ENCODE assay signal across 7 mouse cellular contexts in genomic region chr1:180829775-180830174, GRCm38 (mm10). TPM values are rescaled to one million over a fixed set of nuclear protein-coding genes. Genes with fewer than 3 reads are reported as not detected.
A peak's percentile ranks its signal among the peaks of the same experiment; 100 is the strongest.
DNase-seq lines count a peak whose midpoint lies in the region; ATAC-seq and TF ChIP-seq lines count a peak whose summit lies in the region.

No protein-coding gene starts in this region.

- peak overlapping the region; percentile 33 for H3K27ac ChIP-seq in MEL (ENCODE audit: control insufficient read depth, low read depth, low read length)
- H3K27ac ChIP-seq in intestine, embryonic 16.5 days (ENCODE audit: low read length), result no peak overlapping the region

- no peaks in the 10 kb centered on the region for H3K79me2 ChIP-seq in MEL (ENCODE audit: control insufficient read depth, insufficient read depth, low read length, poor library complexity)

- no peak for TF ChIP-seq RAD21 in MEL (IDR thresholded peaks at IDR 0.05; ENCODE audit: low read depth, low read length)

- peak in 1 of 2 experiments; percentile 80; a peak in 3 of 4 replicates for TF ChIP-seq POLR2A in MEL (IDR thresholded peaks at IDR 0.05; ENCODE audit: control insufficient read depth in 1 of 2, insufficient read depth in 1 of 2, low read depth in 1 of 2, low read length in 2 of 2, poor library complexity in 1 of 2)

- peak; percentile 90 for DNase-seq in MEL (ENCODE audit: low read depth, low spot score)
- peak; percentile 77 for DNase-seq in naive thymus-derived CD4-positive, alpha-beta T cell, adult 2 months (ENCODE audit: low read depth)
- DNase-seq in embryo, embryonic 9.5 days (ENCODE audit: extremely low spot score), result no peak
- DNase-seq in kidney, postnatal 14 days, result no peak
- DNase-seq in right cerebral cortex, postnatal 36 days (ENCODE audit: low spot score in 2 of 2), result no peak

- TF ChIP-seq CTCF in MEL (IDR thresholded peaks at IDR 0.05 in 2 of 3, conservative IDR thresholded peaks at IDR 0.05 in 1 of 3; ENCODE audit: control insufficient read depth in 1 of 3, insufficient read depth in 1 of 3, low read depth in 2 of 3, low read length in 3 of 3, poor library complexity in 1 of 3, severe bottlenecking in 1 of 3), result no peak

- TF ChIP-seq EP300 in MEL (IDR thresholded peaks at IDR 0.05; ENCODE audit: low read depth in 1 of 2, low read length in 2 of 2), result no peak

- H3K4me3 ChIP-seq in MEL (ENCODE audit: control insufficient read depth in 1 of 2, insufficient read depth in 1 of 2, low read depth in 2 of 2, low read length in 2 of 2), result peak overlapping the region; percentile 38 to 52
- no peak overlapping the region for H3K4me3 ChIP-seq in intestine, embryonic 16.5 days (ENCODE audit: low read length)

- peak overlapping the region; percentile 56 for H3K9ac ChIP-seq in MEL (ENCODE audit: control insufficient read depth, low read depth, low read length, poor library complexity, severe bottlenecking)
- H3K9ac ChIP-seq in intestine, embryonic 16.5 days (ENCODE audit: low read depth, low read length), result no peak overlapping the region

- H3K4me2 ChIP-seq in intestine, embryonic 16.5 days (ENCODE audit: low read depth, low read length), result peak overlapping the region; percentile 26

- H3K36me3 ChIP-seq in MEL (ENCODE audit: control insufficient read depth in 1 of 2, insufficient read depth in 2 of 2, low read length in 2 of 2), result peaks cover 0 to 6% of the 10 kb centered on the region in 2 experiments; a peak in 2 of 4 replicates
- no peaks in the 10 kb centered on the region for H3K36me3 ChIP-seq in intestine, embryonic 16.5 days (ENCODE audit: control insufficient read depth, insufficient read depth, low read length)

- 74% methylated on average over 11 of the region's 11 CpGs for WGBS in intestine, embryonic 16.5 days

- ATAC-seq in CD4-positive, CD25-positive, alpha-beta regulatory T cell, adult 4 months, result peak; percentile 98
- peak; percentile 67 for ATAC-seq in intestine, embryonic 16.5 days

- no peaks in the 10 kb centered on the region for H3K9me3 ChIP-seq in MEL (replicated peaks; ENCODE audit: insufficient read depth, low read length)
- 0 out of 2 replicates have a peak, but pooled peaks cover 4% of the 10 kb centered on the region for H3K9me3 ChIP-seq in intestine, embryonic 16.5 days (ENCODE audit: control insufficient read depth, low read length)

- peaks cover 0 to 24% of the 10 kb centered on the region in 2 experiments; a peak in 3 of 4 replicates for H3K4me1 ChIP-seq in MEL (ENCODE audit: control insufficient read depth in 1 of 2, insufficient read depth in 2 of 2, low read length in 2 of 2)
- no peaks in the 10 kb centered on the region; the same call in 1 of the 2 replicates for H3K4me1 ChIP-seq in intestine, embryonic 16.5 days (ENCODE audit: control insufficient read depth, insufficient read depth, low read length)

- H3K27me3 ChIP-seq in MEL (ENCODE audit: control insufficient read depth in 1 of 2, insufficient read depth in 2 of 2, low read length in 2 of 2), result peaks cover 0 to 5% of the 10 kb centered on the region in 2 experiments; a peak in 3 of 4 replicates
- no peaks in the 10 kb centered on the region for H3K27me3 ChIP-seq in intestine, embryonic 16.5 days (replicated peaks; ENCODE audit: control insufficient read depth, insufficient read depth, low read length)

TF ChIP-seq in MEL, 35 proteins besides CTCF, POLR2A, EP300 and RAD21:
- no peak for TF ChIP-seq UBTF (IDR thresholded peaks at IDR 0.05; ENCODE audit: borderline replicate concordance, insufficient read depth, low read depth, low read length)
- TF ChIP-seq ELF1 (IDR thresholded peaks at IDR 0.05; ENCODE audit: low read depth, low read length), result peak; percentile 69; the same call in 1 of the 2 replicates
- TF ChIP-seq SIN3A (IDR thresholded peaks at IDR 0.05; ENCODE audit: low read length), result peak; percentile 38; the same call in 1 of the 2 replicates
- no peak for TF ChIP-seq MAZ (IDR thresholded peaks at IDR 0.05; ENCODE audit: low read depth, low read length)
- no peak for TF ChIP-seq MAX (IDR thresholded peaks at IDR 0.05; ENCODE audit: low read length)
- no peak for TF ChIP-seq GATA1 (IDR thresholded peaks at IDR 0.05; ENCODE audit: low read depth, low read length)
- no peak for TF ChIP-seq TAL1 (IDR thresholded peaks at IDR 0.05; ENCODE audit: low read length)
- TF ChIP-seq ETS1 (IDR thresholded peaks at IDR 0.05; ENCODE audit: low read depth, low read length), result no peak
- no peak for TF ChIP-seq GABPA (IDR thresholded peaks at IDR 0.05; ENCODE audit: low read depth, low read length)
- TF ChIP-seq MYC (IDR thresholded peaks at IDR 0.05; ENCODE audit: low read depth, low read length), result no peak
- peak; percentile 60; the same call in 1 of the 2 replicates for TF ChIP-seq POLR2AphosphoS5 (IDR thresholded peaks at IDR 0.05; ENCODE audit: borderline replicate concordance, low read depth, low read length)
- 0 out of 2 replicates have a peak, but pooled peaks have one; percentile 72 for TF ChIP-seq TBP (IDR thresholded peaks at IDR 0.05; ENCODE audit: low read depth, low read length)
- TF ChIP-seq SMC3 (IDR thresholded peaks at IDR 0.05; ENCODE audit: low read depth, low read length), result no peak
- TF ChIP-seq MAFK (IDR thresholded peaks at IDR 0.05; ENCODE audit: borderline replicate concordance, low read depth, low read length), result no peak
- no peak; the same call in 1 of the 2 replicates for TF ChIP-seq POLR2AphosphoS2 (IDR thresholded peaks at IDR 0.05; ENCODE audit: low read length)
- no peak for TF ChIP-seq E2F4 (IDR thresholded peaks at IDR 0.05; ENCODE audit: borderline replicate concordance, low read depth, low read length)
- TF ChIP-seq CHD1 (IDR thresholded peaks at IDR 0.05; ENCODE audit: low read depth, low read length), result no peak
- no peak for TF ChIP-seq ZKSCAN1 (IDR thresholded peaks at IDR 0.05; ENCODE audit: low read depth, low read length)
- 0 out of 2 replicates have a peak, but pooled peaks have one; percentile 57 for TF ChIP-seq MXI1 (IDR thresholded peaks at IDR 0.05; ENCODE audit: low read depth, low read length)
- no peak for TF ChIP-seq ZNF384 (IDR thresholded peaks at IDR 0.05; ENCODE audit: low read depth, low read length)
- TF ChIP-seq KAT2A (conservative IDR thresholded peaks at IDR 0.05; ENCODE audit: low read depth, low read length), result no peak
- TF ChIP-seq BHLHE40 (IDR thresholded peaks at IDR 0.05; ENCODE audit: borderline replicate concordance, low read depth, low read length), result no peak
- TF ChIP-seq CHD2 (IDR thresholded peaks at IDR 0.05; ENCODE audit: low read length), result no peak
- TF ChIP-seq USF1 (IDR thresholded peaks at IDR 0.05; ENCODE audit: low read depth, low read length), result no peak
- TF ChIP-seq RCOR1 (IDR thresholded peaks at IDR 0.05; ENCODE audit: low read depth, low read length), result no peak
- TF ChIP-seq NELFE (IDR thresholded peaks at IDR 0.05; ENCODE audit: low read depth, low read length), result peak; percentile 74
- no peak for TF ChIP-seq NRF1 (IDR thresholded peaks at IDR 0.05; ENCODE audit: insufficient read depth, low read depth, low read length, poor library complexity, severe bottlenecking)
- TF ChIP-seq TCF12 (IDR thresholded peaks at IDR 0.05; ENCODE audit: low read depth, low read length), result peak; percentile 29; the same call in 1 of the 2 replicates
- TF ChIP-seq JUND (IDR thresholded peaks at IDR 0.05; ENCODE audit: low read depth, low read length), result no peak
- TF ChIP-seq ZC3H11A (IDR thresholded peaks at IDR 0.05; ENCODE audit: low read depth, low read length), result no peak
- TF ChIP-seq ZMIZ1 (IDR thresholded peaks at IDR 0.05; ENCODE audit: low read depth, low read length), result no peak
- TF ChIP-seq MYB (IDR thresholded peaks at IDR 0.05; ENCODE audit: low read depth, low read length), result no peak
- no peak for TF ChIP-seq MEF2A (IDR thresholded peaks at IDR 0.05; ENCODE audit: extremely low read depth, insufficient replicate concordance, low read depth, low read length, poor library complexity, severe bottlenecking)
- no peak for TF ChIP-seq USF2 (IDR thresholded peaks at IDR 0.05; ENCODE audit: borderline replicate concordance in 1 of 2, insufficient read depth in 1 of 2, low read depth in 1 of 2, low read length in 2 of 2)
- peak; percentile 57 for TF ChIP-seq HCFC1 (IDR thresholded peaks at IDR 0.05; ENCODE audit: low read depth, low read length)
TF ChIP-seq in MEL: peak in this region for 8.

RNA-seq across cellular contexts. Expression of gene H3f3a, which starts 16.0 kb away (rescaled TPM):
- polyA plus RNA-seq in CD4-positive, CD25-positive, alpha-beta regulatory T cell, adult 4 months (2017; shearing (Covaris generic)), result 100 to 1,000 TPM; 579 to 648 TPM
- 573 and 574 TPM in 2 replicates for total RNA-seq in MEL (2012; rRNA removed)
- polyA plus RNA-seq in MEL (2012; ENCODE audit: insufficient read depth in 1 of 2, insufficient read length in 2 of 2, low read depth in 1 of 2, low replicate concordance in 2 of 2, missing spikeins in 1 of 2), result 100 to 1,000 TPM; 265 to 903 TPM
- 1,661 and 1,810 TPM in 2 replicates for polyA plus RNA-seq in intestine, embryonic 16.5 days (2015; fragmentation: Nextera tagmentation; extraction: Ambion mirVana)

RNA-seq across cellular contexts. Expression of gene Sde2, which starts 21.2 kb away (rescaled TPM):
- 10 to 100 TPM; 44.4 to 50.2 TPM for polyA plus RNA-seq in CD4-positive, CD25-positive, alpha-beta regulatory T cell, adult 4 months (2017; shearing (Covaris generic))
- total RNA-seq in MEL (2012; rRNA removed), result 31.4 and 35.5 TPM in 2 replicates
- polyA plus RNA-seq in MEL (2012; ENCODE audit: insufficient read depth in 1 of 2, insufficient read length in 2 of 2, low read depth in 1 of 2, low replicate concordance in 2 of 2, missing spikeins in 1 of 2), result 10 to 100 TPM in 1 of 2 experiments, not detected in 1; 48.0 TPM
- 28.3 and 30.8 TPM in 2 replicates for polyA plus RNA-seq in intestine, embryonic 16.5 days (2015; fragmentation: Nextera tagmentation; extraction: Ambion mirVana)

Comparison
In these comparisons a context has a peak if more than half of its experiments do, and no peak if none do; other contexts are left out.
1. DNase-seq: peak in MEL (single experiment) and naive thymus-derived CD4-positive, alpha-beta T cell, adult 2 months (single experiment); none in embryo, embryonic 9.5 days (single experiment), kidney, postnatal 14 days (single experiment) and right cerebral cortex, postnatal 36 days (0 of 2).